Mouse (Mus musculus) heart, adult 11 months (tissue): ENCODE measurements at regions not wholly inside any gene's neighbourhood (a gene's known extent, or its start where the extent isn't known, plus 50 kb on each side); places are given as distances from the start of the nearest gene placed in this dataset.

Experiments
- DNase-seq: peaks from one replicate; pipeline ENCODE4 v3.0.0; 2022

- no peak for DNase-seq
These were observed 54.3 kb upstream of the Nrbf2 start for GRCm38 (mm10) chr10:67339371-67339929.

GRCm38 (mm10) chr10:67344722-67345121 is 59.6 kb upstream of the Nrbf2 start:
- no peak for DNase-seq

GRCm38 (mm10) chr10:67350956-67351355 is 65.9 kb upstream of the Nrbf2 start:
- DNase-seq: no peak

- no peak for DNase-seq
These were observed 75.7 kb upstream of the Nrbf2 start for GRCm38 (mm10) chr10:67360793-67361192.

GRCm38 (mm10) chr10:67361281-67361680 is 76.2 kb upstream of the Nrbf2 start:
- DNase-seq: no peak

GRCm38 (mm10) chr10:67364595-67364994 is 79.5 kb upstream of the Nrbf2 start:
- no peak for DNase-seq

- no peak for DNase-seq
These were observed 80.1 kb upstream of the Nrbf2 start for GRCm38 (mm10) chr10:67365158-67365557.

DNA sequence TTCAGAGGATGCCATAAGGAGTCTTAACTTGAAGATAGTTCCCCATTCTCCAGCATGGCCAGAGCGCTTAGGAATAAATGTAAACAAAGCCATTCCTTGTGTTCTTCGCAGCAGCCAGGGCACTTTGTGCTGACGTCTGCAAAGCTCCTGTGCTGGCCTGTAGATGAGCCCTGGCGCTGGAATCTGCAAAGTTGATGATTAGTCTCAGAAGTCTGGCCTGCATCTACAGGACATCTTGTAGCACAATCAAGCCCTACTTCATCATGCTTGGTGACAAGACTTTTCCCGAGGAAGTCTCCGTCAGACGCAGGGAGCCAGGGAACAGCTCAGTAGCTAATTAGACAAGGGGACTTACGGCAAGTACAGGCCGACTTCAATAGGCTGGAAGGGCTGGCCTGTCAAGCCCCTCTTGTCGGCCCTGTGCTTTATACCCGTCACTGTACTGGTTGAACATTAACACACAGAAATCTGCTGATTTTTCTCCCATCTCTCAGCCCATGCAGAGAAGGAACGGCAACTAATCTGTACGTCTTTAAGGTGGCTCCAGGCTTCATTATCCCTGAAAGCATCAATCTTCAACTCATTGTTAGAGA is 87.6 kb upstream of the Nrbf2 start:
- DNase-seq: no peak

DNA sequence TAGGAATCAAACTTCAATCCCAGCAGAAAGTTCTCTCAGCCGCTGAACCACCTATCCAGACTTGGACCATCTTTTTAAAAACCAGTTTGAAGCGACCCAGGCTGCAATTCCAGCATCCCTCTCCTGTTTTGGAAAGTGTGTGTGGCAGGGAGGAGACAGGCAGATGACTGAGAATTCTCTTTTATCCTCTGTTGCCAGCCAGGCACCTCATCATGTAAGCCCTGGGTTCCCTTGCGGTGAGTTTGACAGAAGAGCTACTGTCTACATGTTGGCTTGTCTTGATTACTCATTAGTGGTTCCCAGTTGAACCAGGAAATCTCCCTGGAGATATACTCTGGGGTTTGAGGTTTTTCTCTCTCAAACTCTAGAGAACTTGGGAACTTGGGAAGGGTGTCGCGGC is 91.5 kb upstream of the Nrbf2 start:
- DNase-seq: peak; percentile 69

- DNase-seq: no peak
These were observed 92.6 kb upstream of the Nrbf2 start for GRCm38 (mm10) chr10:67377643-67378223.

DNA sequence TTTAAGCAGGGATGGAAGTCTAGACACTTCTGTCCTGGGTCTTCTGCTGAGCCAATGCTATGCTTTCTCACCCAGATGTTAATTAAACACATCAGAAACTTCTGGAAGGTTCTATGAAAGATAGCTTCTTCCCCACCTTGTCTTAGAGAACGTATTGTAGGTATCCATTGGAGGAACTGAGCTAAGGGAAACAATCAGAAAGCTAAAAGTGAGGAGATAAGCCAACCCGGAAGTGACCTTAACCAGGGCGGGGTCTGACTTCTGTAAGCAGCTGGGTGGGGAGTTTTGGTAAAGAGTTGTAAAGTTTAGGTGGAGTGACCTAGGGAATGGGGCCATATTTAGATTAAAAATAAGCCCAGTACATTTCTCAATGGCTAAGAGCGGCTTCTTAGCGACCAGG is 95.1 kb upstream of the Nrbf2 start:
- no peak for DNase-seq

DNA sequence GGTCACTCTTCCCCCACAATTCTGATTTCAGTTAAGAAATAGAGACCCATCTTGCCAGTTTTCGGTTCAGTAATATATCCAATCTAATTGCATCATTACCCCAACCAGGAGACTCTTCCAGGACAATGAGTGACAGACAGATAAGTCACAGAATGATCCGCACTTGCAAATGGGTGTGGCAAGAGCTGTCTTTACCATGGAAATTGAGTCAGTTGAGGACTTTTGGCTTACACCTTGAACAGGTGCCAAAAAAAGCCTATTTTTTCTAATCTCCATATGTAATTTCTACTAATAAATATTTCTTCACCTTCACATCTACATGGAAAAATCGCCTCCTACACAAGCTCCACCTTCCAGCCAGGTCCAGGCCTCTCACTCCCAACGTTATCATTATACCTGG is 98.2 kb upstream of the Nrbf2 start:
- peak; percentile 62 for DNase-seq

DNA sequence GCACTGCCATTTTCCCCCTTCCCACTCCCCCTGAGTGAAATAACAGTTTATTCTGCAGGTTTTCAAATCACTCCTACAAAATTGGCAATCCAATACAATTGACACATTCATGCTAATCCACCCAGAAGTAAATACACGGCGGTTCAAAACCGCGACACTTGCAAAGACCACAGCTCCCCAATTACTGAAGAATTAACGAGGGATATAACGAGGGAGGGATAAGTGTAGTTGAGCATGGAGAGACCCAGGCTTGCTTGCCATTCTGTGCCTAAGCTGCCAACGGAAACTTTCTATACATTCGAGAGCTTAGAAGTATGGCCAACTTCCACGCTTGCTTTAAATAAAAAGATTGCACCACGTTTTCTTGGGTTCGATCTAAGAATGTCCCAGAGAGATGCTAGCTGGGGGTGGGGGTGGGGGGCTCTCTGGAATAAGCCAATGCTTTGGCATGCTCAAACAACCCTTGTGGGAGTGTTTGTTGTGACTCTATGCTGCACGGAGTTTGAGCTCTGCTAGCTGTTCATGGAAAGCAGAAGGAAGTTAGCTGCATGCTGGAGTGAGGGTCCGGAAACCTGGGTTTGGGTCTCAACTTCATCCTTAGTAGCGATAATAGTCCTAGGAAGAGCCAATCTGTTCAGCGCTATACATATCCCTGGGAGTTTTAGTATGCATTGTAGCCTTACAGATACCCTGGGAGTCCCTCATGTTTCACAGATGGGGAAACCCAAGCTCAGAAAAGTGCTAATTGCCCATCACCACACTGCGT is 98.9 kb upstream of the Nrbf2 start:
- peak; percentile 78 for DNase-seq

GRCm38 (mm10) chr10:67384568-67384958 is 99.5 kb upstream of the Nrbf2 start:
- peak; percentile 61 for DNase-seq

GRCm38 (mm10) chr10:67385966-67386365 is 100.9 kb upstream of the Nrbf2 start:
- no peak for DNase-seq

DNA sequence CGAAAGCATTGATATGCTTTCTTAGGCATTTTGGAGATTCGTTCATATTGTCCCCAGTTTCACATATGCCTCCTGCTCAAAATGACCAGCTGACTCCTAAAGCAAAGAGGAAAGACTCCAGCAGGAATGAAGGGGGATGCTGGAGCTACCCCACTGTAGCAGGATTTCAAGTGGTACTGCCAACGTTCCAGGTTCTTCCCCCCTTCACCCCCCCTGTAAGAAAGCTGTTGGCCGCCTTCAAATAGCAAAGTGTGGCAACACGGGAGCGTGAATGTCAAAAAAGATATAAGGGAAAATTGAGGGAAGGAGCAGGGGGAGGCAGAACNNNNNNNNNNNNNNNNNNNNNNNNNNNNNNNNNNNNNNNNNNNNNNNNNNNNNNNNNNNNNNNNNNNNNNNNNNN is 103.7 kb upstream of the Nrbf2 start:
- DNase-seq: no peak

GRCm38 (mm10) chr10:67400434-67400833 is 115.3 kb upstream of the Nrbf2 start:
- DNase-seq: peak; percentile 37

DNA sequence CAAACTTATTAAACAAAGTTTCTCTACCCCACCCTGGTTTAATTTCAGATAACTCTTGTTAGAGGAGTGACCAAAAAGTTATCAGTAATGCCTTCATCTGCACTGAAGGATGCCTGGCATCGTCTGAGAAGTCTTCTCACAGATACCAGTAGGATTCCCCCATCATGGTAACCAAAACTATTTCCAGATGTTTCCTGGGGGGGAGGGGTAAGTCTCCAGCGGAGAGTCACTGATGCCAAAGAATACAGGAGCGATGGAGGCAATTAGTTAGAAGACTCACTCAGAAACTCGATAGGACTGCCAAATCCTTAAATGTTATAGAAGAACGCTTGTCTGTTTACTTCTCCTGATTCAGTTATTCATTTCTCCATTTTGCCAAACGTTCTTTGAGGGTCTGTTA is 116.3 kb upstream of the Nrbf2 start:
- DNase-seq: no peak

GRCm38 (mm10) chr10:67417529-67417928 is 117.7 kb upstream of the Egr2 start:
- peak; percentile 65 for DNase-seq

- no peak for DNase-seq
These were observed 114.5 kb upstream of the Egr2 start for GRCm38 (mm10) chr10:67420761-67421160.

DNA sequence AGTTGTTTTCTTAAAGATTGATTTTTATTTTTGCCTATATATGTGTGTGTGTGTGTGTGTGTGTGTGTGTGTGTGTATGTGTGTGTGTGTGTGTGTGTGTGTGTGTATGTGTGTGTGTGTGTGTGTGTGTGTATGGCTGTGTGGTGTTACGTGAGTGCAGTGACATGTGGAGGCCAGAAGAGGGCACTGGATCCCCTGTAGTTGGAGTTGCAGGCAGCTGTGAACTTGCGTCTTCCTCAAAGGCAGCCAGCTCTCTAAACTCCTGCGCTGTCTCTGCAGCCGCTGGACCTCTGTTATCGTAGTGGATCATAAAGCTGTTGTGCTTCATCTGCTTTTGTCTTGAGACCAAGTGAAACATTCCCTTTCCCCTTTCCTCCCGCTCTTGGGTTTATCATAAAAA is 109.9 kb upstream of the Egr2 start:
- no peak for DNase-seq

DNA sequence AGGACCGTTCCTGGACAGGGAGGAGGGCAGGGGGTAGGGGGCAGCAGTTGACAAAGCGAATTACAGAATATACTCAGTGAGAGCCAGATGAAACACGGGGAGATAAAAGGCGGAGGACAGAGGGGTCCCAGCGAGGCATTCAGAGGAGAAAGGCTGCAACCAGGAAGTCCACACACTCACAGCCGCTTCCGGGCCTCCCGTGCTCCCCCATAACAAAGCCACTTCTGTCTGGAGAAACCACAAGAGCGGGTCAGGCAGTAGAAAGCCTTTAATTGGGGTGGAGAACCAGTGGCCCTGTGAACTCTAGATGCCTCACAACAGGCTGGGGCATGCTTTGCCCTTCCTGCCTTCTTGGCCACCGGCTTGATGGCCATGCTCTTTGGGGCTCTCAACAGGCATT is 108.1 kb upstream of the Egr2 start:
- no peak for DNase-seq

- DNase-seq: no peak
These were observed 104.5 kb upstream of the Egr2 start for GRCm38 (mm10) chr10:67430805-67431204.

GRCm38 (mm10) chr10:67439042-67439635 is 96.1 kb upstream of the Egr2 start:
- no peak for DNase-seq
